Mouse (Mus musculus): ENCODE data around the gene Rexo5. TPM values are rescaled to one million over a fixed set of nuclear protein-coding genes. Genes with fewer than 3 reads are reported as not detected.

Gene Rexo5
- polyA plus RNA-seq, 1 experiment from 2014 or later = 9.2 TPM

DNA sequence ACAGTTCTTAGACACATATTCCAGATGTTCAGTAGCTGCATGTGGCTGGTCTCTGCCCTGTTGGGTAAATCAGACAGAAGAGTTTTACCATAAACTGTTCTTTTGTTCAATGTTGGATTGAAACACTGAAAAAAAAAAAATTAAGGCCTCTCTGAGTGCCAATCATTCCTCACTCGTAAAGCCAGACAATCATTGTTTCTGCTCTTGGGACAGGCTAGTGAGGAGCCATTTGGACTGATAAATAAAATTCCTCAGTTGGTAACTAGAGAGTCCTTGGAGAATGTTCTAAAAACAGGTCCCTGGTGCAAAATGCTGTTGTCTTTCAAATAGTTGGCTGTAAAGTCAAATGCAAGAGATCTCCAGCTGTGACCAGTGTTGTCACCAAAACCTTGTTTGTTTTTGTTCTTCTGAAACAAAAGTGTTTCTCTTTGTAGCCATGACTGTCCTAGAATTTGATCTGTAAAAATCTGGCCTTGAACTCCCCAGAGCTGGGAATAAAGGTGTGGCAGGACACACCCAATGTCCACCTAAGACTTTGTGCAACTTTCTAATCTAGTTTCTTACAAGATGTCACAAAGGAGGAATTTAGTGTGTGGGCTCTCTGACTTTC lies 104.5 kb downstream of the Rexo5 start:
- no peaks in the 10 kb centered on the region for H3K27me3 ChIP-seq (replicated peaks; ENCODE audit: insufficient read depth, low read length)

More for the DNA sequence above, 104.5 kb downstream of the Rexo5 start:
- no peak overlapping the region for H3K4me2 ChIP-seq (replicated peaks; ENCODE audit: low read depth, low read length)
- no peaks in the 10 kb centered on the region for H3K9me3 ChIP-seq (ENCODE audit: low read length)
- H3K4me1 ChIP-seq (ENCODE audit: insufficient read depth, low read depth, low read length) = peaks cover 4% of the 10 kb centered on the region
- no peak for TF ChIP-seq EP300 (IDR thresholded peaks at IDR 0.05)
- H3K27ac ChIP-seq (ENCODE audit: low read length) = no peak overlapping the region
- WGBS = 70% methylated on average over 1 of the region's 1 CpGs
- ATAC-seq = no peak
- no peaks in the 10 kb centered on the region for H3K36me3 ChIP-seq (ENCODE audit: insufficient read depth, low read length)
- H3K4me3 ChIP-seq (ENCODE audit: low read depth, low read length) = no peak overlapping the region
- H3K9ac ChIP-seq (replicated peaks; ENCODE audit: low read depth) = no peak overlapping the region
- no peak for DNase-seq (ENCODE audit: low spot score)

Other genes starting within 250 kb of the Rexo5 start
- gene Acsm2, start 239.7 kb upstream of the Rexo5 start, polyA plus RNA-seq (2015; fragmentation: Nextera tagmentation; extraction: Ambion mirVana) = not detected in 2 replicates
- gene Acsm1, start 187.0 kb upstream of the Rexo5 start, polyA plus RNA-seq (2015; fragmentation: Nextera tagmentation; extraction: Ambion mirVana) = 3.6 and 3.7 TPM in 2 replicates
- gene Acsm4, start 104.0 kb upstream of the Rexo5 start, polyA plus RNA-seq (2015; fragmentation: Nextera tagmentation; extraction: Ambion mirVana) = not detected in 2 replicates
- gene Thumpd1, start 73.2 kb upstream of the Rexo5 start, polyA plus RNA-seq (2015; fragmentation: Nextera tagmentation; extraction: Ambion mirVana) = 28.5 and 30.4 TPM in 2 replicates
- 0.15 TPM in 1 of 2 replicates, not detected in the other for gene Acsm3, start 33.1 kb upstream of the Rexo5 start, polyA plus RNA-seq (2015; fragmentation: Nextera tagmentation; extraction: Ambion mirVana)
- gene Eri2, start 52 bp downstream of the Rexo5 start, polyA plus RNA-seq (2015; fragmentation: Nextera tagmentation; extraction: Ambion mirVana) = 4.9 and 5.7 TPM in 2 replicates
- gene Lyrm1, start 101.9 kb downstream of the Rexo5 start, polyA plus RNA-seq (2015; fragmentation: Nextera tagmentation; extraction: Ambion mirVana) = 7.4 and 7.7 TPM in 2 replicates
- 7.7 and 8.6 TPM in 2 replicates for gene Dcun1d3, start 102.3 kb downstream of the Rexo5 start, polyA plus RNA-seq (2015; fragmentation: Nextera tagmentation; extraction: Ambion mirVana)

All from lung, postnatal 0 days (tissue).